Mouse (Mus musculus): Measurements from ENCODE around the gene Urod.

Urod gene

GRCm38 (mm10) chr4:116993672-116994621, at the start of gene Urod:
Gene Urod (minus strand): TSS chr4:116994413.
- peak; percentile 99 for DNase-seq

GRCm38 (mm10) chr4:117041283-117041721, 47.1 kb upstream of the Urod start:
- peak; percentile 94 for DNase-seq

GRCm38 (mm10) chr4:117040791-117041190, 46.6 kb upstream of the Urod start:
- DNase-seq, result no peak

- DNase-seq, result peak; percentile 73
Observed at GRCm38 (mm10) chr4:117039925-117040687, 45.9 kb upstream of the Urod start.

GRCm38 (mm10) chr4:117031105-117031504, 36.9 kb upstream of the Urod start:
- peak; percentile 25 for DNase-seq

- no peak for DNase-seq
Observed at GRCm38 (mm10) chr4:117023469-117023868, 29.3 kb upstream of the Urod start.

GRCm38 (mm10) chr4:117019206-117020134, 25.3 kb upstream of the Urod start, which contains the start of gene Eif2b3:
Gene Eif2b3 (plus strand): TSS chr4:117019402.
- peak; percentile 92 for DNase-seq

- no peak for DNase-seq
Observed at GRCm38 (mm10) chr4:117018327-117018726, 24.1 kb upstream of the Urod start.

- DNase-seq, result no peak
Observed at GRCm38 (mm10) chr4:117017738-117018137, 23.5 kb upstream of the Urod start.

- no peak for DNase-seq
Observed at GRCm38 (mm10) chr4:117014901-117015415, 20.7 kb upstream of the Urod start.

GRCm38 (mm10) chr4:117013596-117013995, 19.4 kb upstream of the Urod start:
- DNase-seq, result no peak

GRCm38 (mm10) chr4:117010231-117010630, 16.0 kb upstream of the Urod start:
- no peak for DNase-seq

- no peak for DNase-seq
Observed at GRCm38 (mm10) chr4:117007058-117007457, 12.8 kb upstream of the Urod start.

GRCm38 (mm10) chr4:117005611-117006400, 11.6 kb upstream of the Urod start:
- no peak for DNase-seq

- DNase-seq, result no peak
Observed at GRCm38 (mm10) chr4:117004649-117005048, 10.4 kb upstream of the Urod start.

GRCm38 (mm10) chr4:117002543-117003521, 8.6 kb upstream of the Urod start:
- peak; percentile 86 for DNase-seq

- DNase-seq, result no peak
Observed at GRCm38 (mm10) chr4:117001957-117002356, 7.7 kb upstream of the Urod start.

GRCm38 (mm10) chr4:116999513-117000154, 5.4 kb upstream of the Urod start:
- DNase-seq, result no peak

- DNase-seq, result peak; percentile 70
Observed at GRCm38 (mm10) chr4:116995798-116996135, 1.6 kb upstream of the Urod start.

All from lung, postnatal 36 days (tissue).